Mouse (Mus musculus) C2C12 (cell line): ENCODE measurements around the gene Kcnh2. TPM values are rescaled to one million over a fixed set of nuclear protein-coding genes. Genes with fewer than 3 reads are reported as not detected.

ENCODE experiments used
- H3K27me3 ChIP-seq: one replicate; pipeline ENCODE4 v1.6.1; 2011; ENCODE audit not compliant: control insufficient read depth, insufficient read depth, insufficient read length
- H3K36me3 ChIP-seq: one replicate; pipeline ENCODE4 v1.6.1; 2011; ENCODE audit not compliant: control insufficient read depth, insufficient read depth
- H3K4me3 ChIP-seq: one replicate; pipeline ENCODE4 v1.5.1; 2011; ENCODE audit warnings: mild to moderate bottlenecking, control low read depth; ENCODE audit not compliant: poor library complexity, insufficient read depth, severe bottlenecking
- H3K79me2 ChIP-seq: one replicate; pipeline ENCODE4 v1.6.1; 2011; ENCODE audit not compliant: control insufficient read depth, insufficient read depth
- H3K79me3 ChIP-seq: one replicate; pipeline ENCODE4 v1.6.1; 2011; ENCODE audit warnings: low read depth, control low read depth
- H3ac ChIP-seq: one replicate; pipeline ENCODE3; 2011; ENCODE audit warnings: low read depth; ENCODE audit not compliant: control insufficient read depth, insufficient read length
- CEBPB ChIP-seq: IDR thresholded peaks from one replicate; pipeline ENCODE4 v1.6.1; 2011; ENCODE audit warnings: low read depth, mild to moderate bottlenecking, control low read depth, moderate library complexity
- CTCF ChIP-seq: IDR thresholded peaks from one replicate; pipeline ENCODE4 v1.5.1; 2011; ENCODE audit not compliant: control insufficient read depth, insufficient read depth, insufficient read length
- FOSL1 ChIP-seq: IDR thresholded peaks from one replicate; pipeline ENCODE4 v1.8.0; 2011; ENCODE audit warnings: mild to moderate bottlenecking, low read length; ENCODE audit not compliant: poor library complexity, insufficient read depth, severe bottlenecking
- MAX ChIP-seq: IDR thresholded peaks from one replicate; pipeline ENCODE4 v1.6.1; 2011; ENCODE audit warnings: mild to moderate bottlenecking, control low read depth
- MYOD1 ChIP-seq: IDR thresholded peaks from one replicate; pipeline ENCODE4 v1.6.1; 2011; ENCODE audit warnings: low read depth; ENCODE audit not compliant: control insufficient read depth, insufficient read length
- MYOG ChIP-seq: IDR thresholded peaks from one replicate; pipeline ENCODE4 v1.6.1; 2011; ENCODE audit not compliant: control insufficient read depth, insufficient read length; ENCODE audit errors: extremely low read depth
- USF1 ChIP-seq: IDR thresholded peaks from one replicate; pipeline ENCODE4 v1.6.1; 2011; ENCODE audit warnings: low read depth, mild to moderate bottlenecking, control low read depth, moderate library complexity
- polyA plus RNA-seq: library from polyadenylated mRNA; unstranded; fragments of >200 nt; fragmentation: generic; extraction: Trizol; gene quantifications from one replicate; pipeline ENCODE4 v1.2.1, GENCODE M21; 2012; ENCODE audit warnings: missing spikeins

Gene Kcnh2
- polyA plus RNA-seq, 1 experiment, result 3.1 TPM

DNA sequence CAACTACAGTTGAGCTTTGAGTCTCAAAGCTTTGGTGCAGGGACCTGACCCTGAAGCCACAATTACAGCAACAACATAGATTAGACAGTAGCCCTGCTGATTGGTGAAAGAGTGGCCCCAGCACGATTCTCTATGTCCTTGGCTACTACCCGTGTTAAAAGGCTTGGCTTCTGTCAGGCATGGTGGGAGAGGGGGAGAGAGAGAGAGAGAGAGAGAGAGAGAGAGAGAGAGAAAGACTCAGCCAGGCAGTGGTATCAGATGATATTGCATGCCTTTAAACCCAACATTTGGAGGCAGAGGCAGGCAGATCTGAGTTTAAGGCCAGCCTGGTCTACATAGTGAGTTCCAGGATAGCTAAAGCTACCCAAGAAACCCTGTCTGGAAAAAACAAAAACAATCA, 30.6 kb upstream of the Kcnh2 start:
- H3K27me3 ChIP-seq, result peaks cover 28% of the 10 kb centered on the region
- H3K79me3 ChIP-seq, result no peaks in the 10 kb centered on the region
- H3K4me3 ChIP-seq, result no peak overlapping the region
- H3ac ChIP-seq, result no peak overlapping the region
- H3K79me2 ChIP-seq, result no peaks in the 10 kb centered on the region
- no peaks in the 10 kb centered on the region for H3K36me3 ChIP-seq
- no peak for TF ChIP-seq FOSL1
- no peak for TF ChIP-seq MYOG
- TF ChIP-seq MAX, result no peak
- TF ChIP-seq CTCF, result no peak
- TF ChIP-seq CEBPB, result no peak
- no peak for TF ChIP-seq USF1

DNA sequence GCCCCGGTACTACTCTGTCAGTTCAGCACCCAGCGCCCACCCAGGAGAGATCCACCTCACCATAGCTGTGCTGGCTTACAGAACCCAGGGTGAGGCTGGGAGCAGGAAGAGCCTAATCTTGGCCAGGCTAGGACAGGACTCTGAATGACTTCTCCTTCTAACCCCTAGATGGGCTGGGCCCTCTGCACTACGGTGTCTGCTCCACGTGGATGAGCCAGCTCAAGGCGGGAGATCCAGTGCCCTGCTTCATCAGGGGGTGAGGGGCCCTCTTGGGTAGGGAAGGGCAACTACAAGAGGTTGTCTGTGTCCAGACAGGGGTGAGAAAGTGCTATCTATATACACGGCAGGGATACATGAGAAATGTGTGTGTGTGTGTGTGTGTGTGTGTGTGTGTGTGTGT, 30.1 kb upstream of the Kcnh2 start:
- H3K27me3 ChIP-seq, result peaks cover 28% of the 10 kb centered on the region
- H3K36me3 ChIP-seq, result no peaks in the 10 kb centered on the region
- H3K4me3 ChIP-seq, result no peak overlapping the region
- H3K79me2 ChIP-seq, result no peaks in the 10 kb centered on the region
- TF ChIP-seq CTCF (no peak), USF1 (no peak), MYOD1 (no peak), CEBPB (no peak), MAX (no peak)
- no peaks in the 10 kb centered on the region for H3K79me3 ChIP-seq
- H3ac ChIP-seq, result no peak overlapping the region

DNA sequence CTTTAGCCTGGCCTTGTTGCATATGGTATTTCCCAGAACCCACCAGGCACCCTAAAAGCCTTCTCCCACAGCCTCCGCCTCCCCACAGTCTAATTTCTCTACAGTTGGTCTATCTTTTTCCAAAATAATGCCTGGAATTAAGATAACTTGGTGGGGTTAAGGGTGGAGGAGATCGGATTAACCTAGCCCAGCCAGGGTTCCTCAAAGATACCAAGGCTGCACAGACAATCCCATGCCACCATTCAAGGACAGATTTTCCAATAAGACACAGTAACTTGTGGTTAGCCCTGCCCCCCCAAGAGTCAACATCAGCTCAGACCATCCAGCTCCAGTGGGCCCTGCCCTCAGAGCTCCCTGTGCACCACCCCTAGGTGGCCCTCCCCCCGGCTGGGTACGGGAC, 29.1 kb upstream of the Kcnh2 start:
- no peak overlapping the region for H3K4me3 ChIP-seq
- no peaks in the 10 kb centered on the region for H3K79me3 ChIP-seq
- H3K27me3 ChIP-seq, result peaks cover 32% of the 10 kb centered on the region
- H3K79me2 ChIP-seq, result no peaks in the 10 kb centered on the region
- H3K36me3 ChIP-seq, result no peaks in the 10 kb centered on the region
- TF ChIP-seq FOSL1, result no peak
- TF ChIP-seq MAX, result no peak
- TF ChIP-seq CEBPB, result no peak
- no peak for TF ChIP-seq USF1
- TF ChIP-seq CTCF, result no peak
- TF ChIP-seq MYOD1, result no peak
- TF ChIP-seq MYOG, result no peak
- no peak overlapping the region for H3ac ChIP-seq

DNA sequence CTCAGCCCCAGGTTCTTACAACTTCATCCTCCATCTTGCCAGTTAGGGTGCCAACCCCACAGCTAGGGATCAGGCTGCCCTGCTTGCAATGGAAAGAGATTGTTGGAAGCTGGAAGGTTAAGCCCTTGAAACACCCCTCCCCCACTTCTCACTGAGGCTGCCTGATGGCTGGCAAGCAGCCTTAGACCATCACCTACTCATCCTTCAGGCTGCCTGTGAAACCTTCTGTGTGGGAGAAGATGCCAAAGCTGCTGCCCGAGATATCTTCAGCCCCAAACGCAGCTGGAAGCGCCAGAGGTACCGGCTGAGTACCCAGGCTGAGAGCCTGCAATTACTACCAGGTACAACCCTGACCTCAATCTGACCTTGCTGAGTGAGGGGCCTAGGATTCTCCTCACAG, 28.1 kb upstream of the Kcnh2 start:
- Histone ChIP-seq H3ac (no peak overlapping the region), H3K79me2 (no peaks in the 10 kb centered on the region), H3K79me3 (no peaks in the 10 kb centered on the region), H3K27me3 (peaks cover 32% of the 10 kb centered on the region), H3K4me3 (no peak overlapping the region), H3K36me3 (no peaks in the 10 kb centered on the region)
- TF ChIP-seq CEBPB, result no peak
- no peak for TF ChIP-seq CTCF
- TF ChIP-seq MYOD1, result no peak
- no peak for TF ChIP-seq FOSL1
- no peak for TF ChIP-seq MAX
- TF ChIP-seq USF1, result no peak
- TF ChIP-seq MYOG, result no peak

DNA sequence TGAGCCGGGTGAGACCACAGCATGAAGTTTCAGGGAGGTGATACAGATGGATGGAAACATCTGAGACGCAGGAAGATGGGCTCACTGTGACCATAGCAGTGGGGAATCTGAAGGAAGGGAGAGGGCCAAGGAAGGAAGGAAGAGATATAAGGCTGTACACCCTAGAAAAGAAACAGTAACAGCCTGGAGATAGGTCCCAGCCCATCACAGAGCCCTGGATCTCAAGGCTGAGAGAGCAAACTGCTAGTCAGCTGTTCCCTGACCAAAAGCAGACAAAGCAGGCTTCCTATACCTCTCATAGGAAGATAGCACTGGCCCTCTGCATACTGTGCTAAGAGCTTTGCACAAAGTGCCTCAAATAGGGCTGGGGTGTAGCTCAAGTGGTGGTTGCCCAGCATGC, 27.3 kb upstream of the Kcnh2 start:
- no peak for TF ChIP-seq CTCF
- no peak for TF ChIP-seq USF1
- no peak for TF ChIP-seq CEBPB
- TF ChIP-seq MYOD1, result no peak
- TF ChIP-seq MYOG, result no peak
- no peak for TF ChIP-seq FOSL1
- no peak for TF ChIP-seq MAX
- Histone ChIP-seq H3ac (no peak overlapping the region), H3K79me3 (no peaks in the 10 kb centered on the region), H3K27me3 (peaks cover 32% of the 10 kb centered on the region), H3K79me2 (no peaks in the 10 kb centered on the region), H3K36me3 (no peaks in the 10 kb centered on the region), H3K4me3 (no peak overlapping the region)

DNA sequence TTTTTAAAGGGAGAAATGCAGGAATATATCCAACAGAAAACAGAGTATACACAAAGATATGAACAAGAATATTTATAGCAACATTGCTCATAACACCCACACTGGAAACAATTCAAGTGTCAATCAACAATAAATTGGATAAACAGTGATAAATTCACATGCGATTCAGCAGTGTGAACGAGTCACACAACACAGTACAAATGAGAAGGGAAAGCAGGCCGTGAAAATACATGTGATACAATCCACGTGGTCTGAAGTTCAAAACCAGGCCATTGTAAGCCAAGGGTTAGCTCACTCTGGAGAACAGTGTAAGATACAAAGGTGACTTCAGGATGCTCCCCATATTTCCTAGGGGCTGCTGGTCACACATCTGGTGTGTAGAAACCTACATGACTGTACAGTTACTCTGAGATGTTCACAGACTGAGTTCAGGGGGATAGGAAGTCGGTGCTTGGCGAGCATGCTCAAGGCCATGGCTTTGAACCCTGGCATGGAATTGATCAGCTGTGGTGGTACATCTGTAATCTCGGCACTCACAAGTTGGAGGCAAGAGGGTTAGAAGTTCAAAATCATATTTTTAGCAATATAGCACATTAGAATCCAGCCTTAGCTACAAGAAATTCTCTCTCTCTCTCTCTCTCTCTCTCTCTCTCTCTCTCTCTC, 23.4 kb upstream of the Kcnh2 start:
- peaks cover 32% of the 10 kb centered on the region for H3K27me3 ChIP-seq
- no peak overlapping the region for H3K4me3 ChIP-seq
- no peaks in the 10 kb centered on the region for H3K79me2 ChIP-seq
- H3K36me3 ChIP-seq, result no peaks in the 10 kb centered on the region
- no peak overlapping the region for H3ac ChIP-seq
- H3K79me3 ChIP-seq, result no peaks in the 10 kb centered on the region
- TF ChIP-seq FOSL1 (no peak), CEBPB (no peak), MYOD1 (no peak), CTCF (no peak), MAX (no peak), MYOG (no peak), USF1 (no peak)
